Mouse (Mus musculus): ENCODE measurements around the gene Ilk.

Gene Ilk

GRCm38 (mm10) chr7:105786506-105787284 lies 50.3 kb downstream of the Ilk start:
- DNase-seq, result no peak

- DNase-seq, result no peak
Observed at GRCm38 (mm10) chr7:105787285-105788140, 51.1 kb downstream of the Ilk start, which contains the start of gene Dchs1. Dchs1 (minus strand) TSS chr7:105787654.

GRCm38 (mm10) chr7:105791147-105791546 lies 54.8 kb downstream of the Ilk start:
- no peak for DNase-seq

Measured in cerebellum, adult 18-20 months (tissue).